Mouse (Mus musculus) bone marrow, adult 2 months (tissue): Measurements from ENCODE around the gene Hoxd11.

Source experiments
- CTCF ChIP-seq: fragments of 200-500 bp; IDR thresholded peaks from 2 replicates; pipeline ENCODE4 v1.5.1; 2011; ENCODE audit warnings: low read length, control low read depth; ENCODE audit not compliant: control insufficient read depth, insufficient read depth
- POLR2A ChIP-seq: fragments of 200-500 bp; IDR thresholded peaks from 2 replicates; pipeline ENCODE4 v1.6.1; 2011; ENCODE audit warnings: low read depth, mild to moderate bottlenecking, control low read depth, low read length, borderline replicate concordance; ENCODE audit not compliant: control insufficient read depth

- TF ChIP-seq POLR2A (no peak), CTCF (no peak)
Observed at GRCm38 (mm10) chr2:74656632-74657021, 22.7 kb upstream of the Hoxd11 start.
